Mouse (Mus musculus): ENCODE data around the gene Fam120b. TPM values are rescaled to one million over a fixed set of nuclear protein-coding genes. Genes with fewer than 3 reads are reported as not detected.

Fam120b gene
- total RNA-seq (2021) = 10 to 100 TPM; 39.3 to 42.8 TPM

DNA sequence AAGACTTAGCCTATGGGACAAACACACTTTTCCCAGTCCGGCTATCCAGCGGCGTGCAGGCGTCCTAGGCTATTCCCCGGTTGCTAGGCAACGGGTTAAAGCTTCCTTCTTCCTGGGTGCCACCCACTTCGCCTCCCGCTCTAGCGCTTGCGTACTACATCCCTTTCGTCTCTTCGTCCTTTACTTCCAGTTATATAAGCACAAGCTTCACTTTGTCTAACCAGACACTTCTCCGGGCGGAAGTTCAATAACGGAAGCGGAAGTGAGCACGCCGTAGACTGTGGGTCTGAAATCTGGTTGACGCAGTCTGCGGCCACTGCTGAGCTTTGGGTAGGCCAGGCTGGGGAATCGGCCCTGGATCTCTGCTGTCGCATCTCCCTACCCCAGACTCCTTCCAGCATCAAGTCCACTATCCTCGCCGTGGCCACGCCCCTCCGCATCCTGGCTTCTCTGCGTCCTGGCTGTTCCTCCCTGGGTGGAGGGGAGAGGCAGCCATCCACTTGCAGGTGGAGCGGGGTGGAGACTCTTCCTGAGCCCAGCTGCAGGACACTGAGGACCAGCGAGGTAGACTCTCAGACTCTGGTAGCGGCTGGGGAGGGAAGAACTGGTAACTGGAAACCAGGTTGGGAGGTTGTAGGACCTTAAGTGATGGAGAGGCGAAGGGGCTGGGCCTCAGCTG is at the start of gene Fam120b:
Fam120b (plus strand) TSS at position 206 of the 679 bp plus-strand sequence.
- intact Hi-C loops (cut with DNase I) = no loop called here
- peak; percentile 93 to 98 for DNase-seq (ENCODE audit: low spot score in 2 of 2)

DNA sequence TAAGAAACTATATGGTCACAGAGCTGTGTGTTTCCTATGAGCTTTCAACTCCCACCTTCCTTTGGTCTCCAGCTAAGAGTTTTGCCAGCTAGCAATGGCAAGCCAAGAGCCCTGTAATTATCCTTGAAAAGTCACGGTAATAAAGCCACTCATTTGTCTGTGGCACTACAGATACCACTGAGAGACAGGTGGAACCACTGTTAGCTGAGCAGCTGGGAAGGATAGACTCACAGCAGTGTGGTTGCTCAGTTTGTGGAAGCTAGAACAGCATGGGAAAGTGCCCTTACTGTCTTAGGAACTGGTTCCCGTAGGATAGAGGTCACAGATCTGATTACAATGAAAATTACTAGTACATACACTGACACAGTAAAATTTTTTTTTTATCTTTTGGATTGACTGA is 45.9 kb upstream of the Fam120b start:
- no peak for DNase-seq (ENCODE audit: low spot score in 2 of 2)
- intact Hi-C loops (cut with DNase I) = no loop called here

DNA sequence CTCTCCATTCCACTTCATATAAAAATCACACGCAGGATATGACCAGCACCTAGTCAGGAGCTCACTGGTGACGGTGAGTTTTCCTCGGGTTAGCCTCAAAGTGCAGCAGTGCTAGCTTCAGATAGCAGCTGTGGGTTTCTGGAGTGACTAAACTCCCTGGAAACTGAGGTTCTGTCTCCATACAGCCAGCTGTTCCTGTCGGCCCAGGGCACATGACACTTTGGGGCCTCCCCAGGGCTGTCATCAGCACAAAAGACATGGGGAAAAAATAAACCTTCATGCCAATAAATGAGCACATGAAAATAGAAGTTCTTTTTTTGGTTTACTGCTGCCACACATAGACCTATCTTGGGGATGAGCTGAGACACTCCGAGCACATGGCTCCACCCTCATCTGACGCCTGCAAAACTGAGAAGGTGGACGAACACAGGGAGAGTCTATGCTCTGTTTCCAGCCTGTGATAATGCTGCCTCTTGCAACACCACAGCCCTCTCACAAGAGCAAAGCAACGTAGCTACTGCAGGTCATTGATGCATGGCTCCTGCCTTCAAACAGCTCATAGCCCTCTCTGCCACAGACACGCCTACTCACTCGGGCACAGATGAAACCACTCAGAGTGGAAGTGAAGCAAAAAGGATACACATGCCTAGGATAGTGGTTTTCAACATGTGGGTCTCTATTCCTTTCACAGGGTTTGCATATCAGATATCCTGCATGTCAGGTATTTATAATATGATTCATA is 43.0 kb upstream of the Fam120b start:
- peak; percentile 37 to 72 for DNase-seq (ENCODE audit: low spot score in 2 of 2)

DNA sequence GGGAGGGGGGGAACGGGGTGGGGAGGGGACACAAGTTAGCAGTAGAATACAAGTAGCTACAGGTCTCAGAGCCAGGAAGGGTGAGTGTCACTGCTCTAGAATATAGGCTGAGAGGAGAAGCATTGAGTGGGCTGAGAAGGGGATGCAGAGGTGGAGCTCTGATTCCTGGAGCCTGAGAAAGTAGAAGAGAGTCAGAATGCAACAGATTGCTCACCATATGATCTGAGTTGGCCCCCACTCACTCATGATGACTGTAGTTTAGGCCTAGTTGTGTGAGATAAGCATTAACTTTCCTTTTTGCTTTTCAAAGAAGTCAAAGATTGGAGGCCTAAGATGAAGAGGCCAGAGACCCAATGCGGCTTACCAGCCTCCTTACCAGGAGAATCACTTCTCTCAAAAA is 42.0 kb upstream of the Fam120b start:
- intact Hi-C loops (cut with DNase I) = no loop called here

More for the DNA sequence above, 43.0 kb upstream of the Fam120b start:
- intact Hi-C loops (cut with DNase I) = loop anchor here (2.0 kb wide), 1 partner anchor 50 kb away; no protein-coding TSS in a partner anchor

DNA sequence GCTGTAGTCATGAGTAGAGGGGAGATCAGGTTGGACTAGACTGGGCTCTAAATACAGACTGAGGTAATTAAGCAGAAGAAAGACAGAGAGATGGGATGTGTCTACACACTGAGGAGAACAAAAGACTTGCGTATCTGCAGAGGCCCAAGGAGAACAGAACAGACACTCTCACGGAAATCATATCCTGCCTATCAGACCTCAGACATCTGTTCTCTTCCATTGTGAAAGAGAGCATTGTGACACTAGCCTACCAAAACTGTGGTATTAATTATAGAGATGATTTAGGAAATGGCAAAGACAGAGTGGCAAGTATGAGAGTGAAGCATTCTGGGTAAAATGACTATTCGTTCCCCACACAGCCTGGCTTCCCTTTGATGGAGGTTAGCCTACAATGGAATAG is 40.9 kb upstream of the Fam120b start:
- intact Hi-C loops (cut with DNase I) = no loop called here
- no peak for DNase-seq (ENCODE audit: low spot score in 2 of 2)

More for the DNA sequence above, 42.0 kb upstream of the Fam120b start:
- DNase-seq (ENCODE audit: low spot score in 2 of 2) = peak in 1 of 2 experiments; percentile 64

DNA sequence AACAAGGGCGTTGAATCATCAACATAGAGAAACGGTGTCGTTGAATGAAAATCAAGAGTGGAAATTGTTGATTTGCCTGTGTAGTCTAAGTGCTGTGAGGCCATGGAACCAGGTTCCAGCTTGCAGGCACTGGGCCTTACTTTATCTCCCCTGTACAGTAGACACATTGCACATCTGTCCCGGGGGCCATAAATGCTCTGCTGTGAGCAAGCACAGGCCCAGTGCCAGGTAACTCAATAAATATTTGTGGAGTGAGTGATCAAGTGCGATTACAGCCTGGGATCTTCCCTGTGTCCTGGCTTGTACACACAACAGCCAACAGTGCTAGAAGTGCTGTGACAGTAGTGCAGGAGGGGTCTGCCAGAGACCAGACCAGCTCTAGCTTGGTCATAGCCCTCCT is 39.5 kb upstream of the Fam120b start:
- DNase-seq (ENCODE audit: low spot score in 2 of 2) = no peak
- intact Hi-C loops (cut with DNase I) = no loop called here

DNA sequence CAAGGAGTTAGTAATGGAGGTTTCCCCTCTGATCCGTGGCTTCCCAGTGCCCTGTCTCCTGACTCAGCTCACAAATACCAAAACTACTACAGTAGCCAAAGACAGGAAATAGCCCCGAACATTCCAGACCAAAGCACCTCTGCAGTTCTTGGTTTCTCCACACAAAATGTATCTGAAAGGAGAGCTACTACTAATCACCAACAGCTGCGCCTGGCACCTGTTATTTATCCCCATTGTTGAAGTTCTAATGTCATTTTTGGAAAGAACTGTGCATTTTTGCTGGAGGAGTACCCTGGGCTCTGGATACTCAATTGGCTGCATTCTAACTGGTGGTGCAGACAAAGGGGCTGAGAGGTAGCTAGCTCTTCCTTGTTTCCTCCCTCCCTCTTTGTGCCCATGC is 38.9 kb upstream of the Fam120b start:
- intact Hi-C loops (cut with DNase I) = no loop called here
- no peak for DNase-seq (ENCODE audit: low spot score in 2 of 2)

DNA sequence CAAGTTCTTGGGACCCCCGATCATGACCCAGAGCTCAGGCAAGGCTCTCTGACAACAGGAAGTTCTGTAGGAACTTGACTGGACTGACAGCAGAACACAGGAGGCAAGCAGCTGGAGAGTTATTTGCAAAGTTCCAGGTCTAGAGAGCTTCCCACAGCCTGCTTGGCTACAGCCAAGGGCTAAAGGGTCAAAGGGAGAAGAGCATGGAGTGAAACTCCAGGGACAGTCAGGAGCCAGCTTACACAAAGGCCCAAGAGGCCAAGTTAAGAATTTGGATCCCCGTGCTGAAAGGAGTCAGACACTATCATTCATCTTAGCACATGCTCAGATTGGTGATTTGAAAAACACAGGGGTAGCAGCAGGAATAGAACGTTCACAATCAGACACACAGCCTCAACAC is 32.3 kb upstream of the Fam120b start:
- DNase-seq (ENCODE audit: low spot score in 2 of 2) = no peak
- intact Hi-C loops (cut with DNase I) = no loop called here

DNA sequence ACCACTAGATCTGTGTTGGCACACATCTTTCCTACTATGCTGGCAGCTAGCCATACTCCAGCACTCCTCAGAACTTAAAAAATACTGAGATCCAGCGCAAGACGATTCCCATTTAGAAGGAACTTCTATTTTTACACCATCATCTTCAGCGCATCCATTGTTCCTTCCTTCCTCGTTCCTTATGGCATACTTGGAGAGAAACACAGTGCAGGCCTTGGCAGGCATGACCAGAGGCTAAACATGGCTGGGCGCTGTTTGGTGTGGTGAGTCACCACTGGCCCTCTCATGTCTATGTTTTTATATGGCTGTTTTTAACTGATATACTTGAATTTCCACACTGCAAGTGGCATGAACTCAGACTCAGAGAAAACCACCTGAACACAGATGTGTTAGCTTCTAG is 30.4 kb upstream of the Fam120b start:
- intact Hi-C loops (cut with DNase I) = no loop called here
- DNase-seq (ENCODE audit: low spot score in 2 of 2) = peak in 1 of 2 experiments; percentile 74

DNA sequence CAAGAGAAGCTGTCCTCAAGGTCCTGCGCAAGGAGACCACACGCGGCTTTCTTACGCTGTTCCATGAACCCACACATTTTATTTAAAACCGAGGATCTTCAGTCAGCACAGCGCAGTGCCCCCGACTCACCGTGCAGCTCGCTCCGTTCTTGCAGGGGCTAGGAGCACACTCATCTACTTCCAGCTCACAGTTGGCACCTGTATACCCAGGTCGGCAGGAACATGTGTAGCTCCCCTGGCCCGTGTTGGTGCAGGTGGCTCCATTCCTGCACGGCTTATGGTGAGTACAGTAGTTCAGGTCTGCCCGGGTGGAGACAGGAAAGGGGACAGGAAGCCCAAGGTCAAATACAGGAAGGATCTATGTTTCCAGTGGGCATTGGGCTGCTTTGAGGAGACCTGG is 25.6 kb upstream of the Fam120b start:
- intact Hi-C loops (cut with DNase I) = no loop called here
- no peak for DNase-seq (ENCODE audit: low spot score in 2 of 2)

DNA sequence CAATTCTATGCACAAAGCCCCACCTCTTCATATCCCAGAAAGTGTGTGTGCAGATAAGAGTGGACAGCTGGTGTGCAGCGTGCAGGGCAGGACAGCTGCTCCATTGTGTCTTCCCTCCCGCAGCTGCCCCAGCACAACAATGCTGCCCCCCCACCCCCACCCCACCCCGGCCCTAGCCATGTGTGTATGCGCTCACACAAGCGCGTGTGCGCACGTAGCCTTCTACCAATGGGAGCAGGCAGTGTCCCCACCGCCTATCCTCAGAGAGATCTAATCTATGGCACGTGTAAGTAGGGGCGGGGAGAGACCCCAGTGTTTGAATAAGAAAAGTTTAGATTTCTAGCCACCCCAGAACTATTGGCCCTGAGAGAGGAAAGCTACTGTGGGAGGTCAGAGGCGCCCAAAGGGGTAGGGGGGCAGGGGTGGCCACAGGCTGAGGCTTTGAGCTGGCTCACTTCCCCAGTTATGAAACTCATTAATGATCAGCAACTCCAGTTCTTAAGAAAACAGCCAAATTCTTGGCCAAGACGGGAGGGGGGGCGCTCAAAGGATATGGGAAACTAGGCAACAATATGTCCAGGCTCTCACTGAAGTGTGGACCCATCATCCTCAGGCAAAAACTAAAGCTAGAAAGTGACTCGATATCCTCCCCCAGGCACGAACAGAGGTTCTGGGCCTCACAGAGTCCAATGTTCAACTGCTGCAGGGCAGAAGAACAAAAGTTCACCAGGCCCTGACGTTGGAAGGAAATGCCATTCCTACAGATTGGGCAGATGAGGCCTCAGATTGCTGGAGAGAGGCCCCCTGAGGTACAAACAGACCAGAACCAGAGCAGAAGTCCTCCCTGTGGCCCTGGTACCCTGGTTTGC is 23.8 kb upstream of the Fam120b start:
- intact Hi-C loops (cut with DNase I) = no loop called here
- DNase-seq (ENCODE audit: low spot score in 2 of 2) = no peak

DNA sequence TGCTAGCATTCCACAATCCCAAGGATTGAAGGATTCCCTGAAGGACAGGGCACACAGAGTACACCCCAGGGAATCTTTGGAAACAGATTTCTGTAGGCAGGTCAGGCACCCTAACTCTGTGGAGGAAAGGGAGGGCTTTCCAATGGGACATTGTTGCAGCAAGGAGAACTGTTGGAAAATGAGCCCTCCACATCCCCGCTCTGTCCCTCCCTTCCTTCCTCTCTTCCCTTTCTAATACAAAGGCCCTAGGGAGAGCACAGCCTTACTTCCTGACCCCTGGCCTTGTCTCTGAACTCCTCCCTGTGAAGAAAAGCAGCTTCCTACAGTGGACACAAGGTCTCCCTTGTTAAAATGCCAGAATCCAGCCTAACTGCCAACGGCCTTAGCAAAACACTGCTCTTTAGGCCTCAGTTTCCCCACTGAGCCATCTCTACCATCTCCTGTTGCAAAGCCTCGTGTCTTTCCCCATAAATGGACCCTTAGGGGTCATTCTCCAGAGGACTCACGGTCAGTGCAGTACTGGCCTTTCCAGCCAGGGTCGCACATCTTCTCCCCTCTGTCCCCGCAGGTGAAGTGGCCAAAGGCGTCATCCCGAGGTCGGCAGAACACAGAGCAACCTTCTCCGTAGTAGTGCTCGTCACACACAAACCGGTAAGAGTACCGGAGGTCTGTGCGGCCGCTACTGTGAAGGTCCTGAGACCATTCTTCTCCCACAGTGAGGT is 22.9 kb upstream of the Fam120b start:
- intact Hi-C loops (cut with DNase I) = no loop called here

DNA sequence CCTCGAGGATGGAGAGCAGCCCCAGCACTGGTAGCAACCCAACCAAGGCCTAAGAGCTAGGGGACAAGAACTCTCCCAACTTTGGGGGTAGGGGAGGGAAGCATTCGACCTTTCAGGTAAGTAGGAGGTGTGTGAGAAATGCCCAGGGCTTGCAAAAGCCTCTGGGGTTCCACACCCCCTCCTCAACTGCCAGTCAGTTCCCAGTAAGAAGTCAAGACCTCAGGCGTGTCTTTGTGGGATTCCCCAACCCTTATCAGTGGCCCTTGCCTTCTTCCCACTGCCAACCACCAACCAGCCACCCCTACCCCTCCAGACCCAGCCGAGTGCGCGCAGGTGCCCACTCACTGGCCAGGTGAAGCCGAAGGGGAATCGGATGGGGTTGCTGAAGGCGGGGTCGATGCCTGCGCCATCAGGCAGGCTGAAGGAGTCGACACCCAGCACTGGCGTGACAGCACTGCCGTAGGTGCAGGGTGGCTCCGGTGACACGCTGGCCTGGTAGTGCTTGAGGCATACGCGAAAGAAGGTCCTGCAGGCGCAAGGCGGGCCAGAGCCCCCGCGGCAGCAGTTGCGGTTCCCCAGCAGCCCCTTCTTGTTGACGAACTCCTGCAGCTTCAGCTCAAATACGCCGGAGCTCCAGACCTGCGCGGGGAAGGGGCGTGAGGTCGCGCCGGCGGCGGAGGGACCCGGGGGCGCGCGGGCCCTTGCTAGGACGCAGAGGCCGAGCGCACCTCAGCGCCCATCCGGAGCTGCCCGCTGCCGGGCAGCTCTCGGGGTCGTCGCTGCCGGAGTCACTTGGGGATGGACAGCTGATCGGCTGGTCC is 21.5 kb upstream of the Fam120b start:
- intact Hi-C loops (cut with DNase I) = loop anchor here (5.0 kb wide), 3 partner anchors 117 to 192 kb away; no protein-coding TSS in a partner anchor
- no peak for DNase-seq (ENCODE audit: low spot score in 2 of 2)

More for the DNA sequence above, 22.9 kb upstream of the Fam120b start:
- no peak for DNase-seq (ENCODE audit: low spot score in 2 of 2)

DNA sequence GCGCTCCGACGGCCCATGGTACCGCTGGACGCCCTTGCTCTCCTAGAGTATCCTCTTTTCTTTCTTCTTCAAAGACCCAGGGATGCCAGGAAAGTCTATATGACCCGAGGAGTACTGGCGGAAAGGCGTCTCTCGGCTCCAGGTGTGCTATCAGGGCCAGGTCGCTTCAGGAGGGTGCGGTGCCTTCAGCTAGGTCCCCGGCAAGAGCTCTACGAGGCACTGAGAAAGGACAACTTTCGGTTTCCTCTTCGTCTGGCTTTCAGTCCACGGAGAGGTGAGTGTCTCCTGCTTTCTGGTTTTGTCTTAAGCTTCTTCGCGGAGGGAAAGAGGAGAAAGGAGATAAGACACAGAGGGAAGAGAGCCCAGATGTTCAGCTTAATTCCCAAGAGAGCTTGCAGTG is 20.8 kb upstream of the Fam120b start:
- no peak for DNase-seq (ENCODE audit: low spot score in 2 of 2)
- intact Hi-C loops (cut with DNase I) = loop anchor here (5.0 kb wide), 3 partner anchors 118 to 193 kb away; no protein-coding TSS in a partner anchor

DNA sequence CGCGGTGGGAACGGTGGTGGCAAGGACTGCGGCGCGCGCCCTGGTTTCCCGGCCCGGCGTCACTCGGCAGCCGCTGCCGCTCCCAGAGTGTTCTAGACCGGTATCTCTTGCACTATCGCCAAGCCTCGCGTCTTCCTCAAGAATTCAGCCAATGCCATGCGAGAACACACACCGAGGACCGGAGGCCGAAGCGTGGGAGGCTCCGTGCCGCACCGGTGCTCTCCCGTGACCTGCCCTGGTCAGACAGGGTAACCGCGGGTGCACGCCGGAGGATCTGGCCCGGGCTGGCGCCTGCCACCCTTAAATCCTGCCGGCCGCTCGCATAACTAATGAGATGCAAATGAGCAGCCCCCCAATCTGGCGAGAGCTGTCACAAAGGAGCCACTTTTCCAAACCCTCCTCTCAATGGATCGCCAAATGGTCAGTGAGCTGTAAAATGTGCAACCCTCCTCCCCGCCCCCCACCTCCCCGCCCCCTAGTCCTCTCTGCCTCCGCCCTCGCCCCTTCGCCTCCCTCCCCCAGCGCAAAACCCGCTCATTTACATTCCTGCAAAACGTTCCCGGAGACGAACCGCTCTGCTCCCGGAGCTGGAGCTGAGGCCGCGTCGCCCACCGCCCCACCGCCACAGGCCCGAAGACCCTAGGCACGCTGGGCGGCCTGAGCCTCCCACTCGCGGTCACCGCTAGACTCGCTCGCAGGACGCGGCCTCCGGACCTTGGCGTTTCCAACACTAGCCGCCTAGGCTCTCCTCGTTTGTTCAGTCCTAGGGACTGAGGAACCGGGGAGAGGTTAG is 20.1 kb upstream of the Fam120b start:
- peak; percentile 60 to 65 for DNase-seq (ENCODE audit: low spot score in 2 of 2)
- intact Hi-C loops (cut with DNase I) = loop anchor here (5.0 kb wide), 3 partner anchors 119 to 194 kb away; no protein-coding TSS in a partner anchor

DNA sequence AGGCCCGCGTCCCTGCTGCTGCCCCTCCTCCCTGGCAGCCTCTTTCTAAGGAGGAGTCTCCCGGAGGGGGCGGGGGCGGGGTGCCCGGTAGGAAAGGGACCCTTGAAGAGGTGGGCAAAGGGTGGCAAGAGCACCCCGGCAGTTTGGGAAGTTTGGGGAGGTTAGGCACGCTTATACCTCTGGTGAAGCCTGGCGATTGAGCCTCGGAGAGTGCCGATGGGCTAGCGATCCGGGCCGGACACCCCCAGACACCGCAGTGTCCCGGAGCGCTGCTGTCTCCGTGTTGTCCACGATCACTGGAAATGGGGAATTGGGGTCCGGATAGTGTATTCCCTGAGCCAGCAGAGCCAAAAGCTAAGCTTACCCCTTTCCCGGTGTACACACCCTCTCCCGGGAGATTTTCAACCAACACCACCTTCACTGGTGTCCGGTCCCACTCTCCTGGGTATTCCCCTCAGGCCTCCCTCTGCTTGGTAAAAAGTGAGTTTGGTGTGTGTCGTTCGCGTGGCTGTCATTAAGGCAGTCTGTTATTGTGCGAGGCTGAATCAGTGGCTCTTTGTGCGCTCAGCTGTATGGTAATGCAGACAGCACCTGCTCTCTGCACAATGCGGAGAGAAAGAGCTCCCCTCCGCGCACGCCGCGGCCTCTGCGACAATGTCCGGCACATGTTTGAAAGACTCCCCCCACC is 19.4 kb upstream of the Fam120b start, which contains the start of gene Dll1:
Dll1 (minus strand) TSS at position 379 of the 688 bp plus-strand sequence.
- intact Hi-C loops (cut with DNase I) = loop anchor here (5.0 kb wide), 3 partner anchors 119 to 194 kb away; no protein-coding TSS in a partner anchor
- peak in 1 of 2 experiments; percentile 61 for DNase-seq (ENCODE audit: low spot score in 2 of 2)

DNA sequence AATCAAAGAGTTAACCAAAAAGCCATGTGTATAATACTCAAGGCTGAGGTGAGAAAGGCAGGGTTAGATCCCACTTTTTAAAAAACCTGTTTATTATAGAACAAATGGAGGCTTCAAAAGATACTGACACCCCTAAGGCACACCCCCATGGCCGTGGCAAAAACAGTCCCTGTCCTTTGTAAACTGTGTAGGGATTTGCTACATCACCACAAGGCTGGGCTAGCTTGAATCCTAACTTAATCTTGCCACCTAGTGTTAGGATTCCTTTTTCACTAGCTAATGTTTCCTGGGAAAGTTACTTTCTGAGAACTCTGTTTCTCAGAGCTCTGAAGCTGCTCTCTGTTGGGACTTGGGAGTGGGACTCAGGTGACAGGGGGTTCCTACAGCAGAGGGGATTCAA is 18.1 kb upstream of the Fam120b start:
- peak; percentile 42 to 69 for DNase-seq (ENCODE audit: low spot score in 2 of 2)
- intact Hi-C loops (cut with DNase I) = loop anchor here (1.0 to 5.0 kb wide), 4 partner anchors 121 to 313 kb away; no protein-coding TSS in a partner anchor

Measured in left cerebral cortex, postnatal 25 days (tissue).